Mouse (Mus musculus) retina, adult 2 months (tissue): ENCODE data around the gene Mpst.
A peak's percentile ranks its signal among the peaks of the same experiment; 100 is the strongest.

Experiments used
- DNase-seq: peaks from one replicate; pipeline ENCODE4 v3.0.0-alpha.2; 2012; ENCODE audit warnings: low read depth, low spot score

Mpst gene

DNA sequence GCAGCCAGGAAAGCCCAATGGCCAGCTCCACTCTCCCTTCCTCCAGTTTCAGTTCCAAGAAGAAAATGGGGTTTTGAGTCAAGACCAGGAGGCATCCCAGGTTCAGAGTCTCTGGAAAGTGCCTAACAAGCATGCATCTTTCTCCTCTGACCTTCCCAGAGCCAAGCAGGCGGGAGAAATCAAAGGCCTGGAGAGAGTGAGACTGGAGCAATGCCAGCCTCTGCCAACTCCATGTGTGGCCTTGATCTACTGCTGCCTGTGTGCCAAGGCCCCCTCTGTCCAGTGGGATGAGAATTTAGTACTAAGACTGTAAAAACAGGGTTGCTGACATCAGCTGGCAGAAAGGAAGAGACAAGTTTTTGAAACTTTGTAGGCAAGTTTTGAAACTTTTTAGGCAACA lies 2.3 kb upstream of the Mpst start:
- no peak for DNase-seq

DNA sequence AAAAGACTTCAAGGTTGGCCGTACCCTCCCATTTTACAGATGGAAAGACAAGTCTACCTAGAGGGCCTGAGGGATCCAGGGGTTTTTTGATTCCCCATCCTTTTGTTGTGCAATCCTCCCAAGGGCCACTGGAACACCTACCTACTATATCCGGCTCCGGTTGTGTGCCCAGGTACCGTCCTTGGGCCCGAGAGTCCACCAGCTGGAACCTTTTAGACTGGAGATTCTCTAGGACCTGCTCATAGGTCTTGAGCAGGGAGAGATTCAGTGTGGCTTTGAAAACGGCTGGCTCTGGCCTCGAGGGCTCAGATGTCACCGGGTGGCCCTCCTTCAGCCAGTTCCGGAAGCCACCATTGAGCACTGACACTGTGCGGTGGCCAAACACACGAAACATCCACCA lies 1.1 kb upstream of the Mpst start:
- DNase-seq = no peak

DNA sequence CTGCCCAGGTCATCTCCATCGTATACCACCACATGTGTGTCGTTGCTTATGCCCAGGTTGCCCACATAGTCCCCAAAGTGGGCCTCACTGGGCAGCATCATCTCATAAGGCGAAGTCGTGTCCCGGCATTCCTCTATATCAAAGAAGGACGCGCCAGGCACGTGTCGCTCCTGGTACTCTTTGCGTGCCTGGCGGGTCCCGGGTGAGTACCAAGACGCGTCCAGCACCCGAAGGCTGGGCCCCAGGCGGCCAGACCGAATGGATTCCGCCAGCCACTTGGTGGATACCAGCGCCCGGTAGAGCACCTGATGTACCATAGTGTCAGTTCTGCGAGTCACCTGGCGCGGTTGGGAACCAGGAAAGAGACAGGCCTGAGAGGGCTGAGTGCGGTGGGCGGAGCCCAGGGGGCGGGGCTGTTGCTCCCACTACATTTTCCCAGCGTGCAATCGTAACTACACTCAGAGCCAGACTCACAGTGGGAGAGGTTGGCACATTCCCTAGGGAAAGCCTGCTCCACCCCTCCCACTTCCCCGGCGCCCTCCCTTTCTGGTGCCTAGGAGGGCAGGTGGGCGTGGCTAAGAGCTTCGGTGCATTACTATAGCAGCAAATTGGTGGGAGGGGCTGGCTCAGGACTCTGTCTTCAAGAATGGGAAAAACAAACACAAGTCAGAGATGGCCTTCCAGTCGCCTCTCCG lies 552 bp upstream of the Mpst start, which contains the start of gene Tst:
Tst (minus strand) TSS at position 391 of the 695 bp plus-strand sequence.
- DNase-seq = peak; percentile 15

DNA sequence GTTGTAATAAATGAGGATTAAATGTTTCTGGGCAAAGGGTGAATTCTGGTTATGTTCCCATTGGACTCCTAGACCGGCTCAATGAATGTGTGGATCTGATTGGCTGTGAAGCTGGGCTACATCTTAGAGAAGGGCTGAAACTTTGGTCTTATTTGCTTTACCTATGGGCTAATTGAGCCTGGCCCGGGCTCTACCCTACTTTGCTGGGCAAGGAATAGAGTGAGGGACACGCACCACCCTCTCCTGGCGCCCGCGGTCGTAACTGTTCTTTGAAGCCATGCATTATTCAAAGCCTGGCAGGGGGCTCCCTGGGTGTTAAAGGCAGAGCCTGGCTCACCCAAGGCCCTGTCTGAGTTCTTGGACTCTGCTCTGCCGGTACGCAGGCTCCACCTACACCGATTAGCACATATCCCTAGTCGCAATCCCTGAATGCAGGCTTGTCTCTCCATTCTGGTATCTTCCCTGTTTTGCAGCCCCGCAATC lies 3.4 kb downstream of the Mpst start:
- DNase-seq = no peak

DNA sequence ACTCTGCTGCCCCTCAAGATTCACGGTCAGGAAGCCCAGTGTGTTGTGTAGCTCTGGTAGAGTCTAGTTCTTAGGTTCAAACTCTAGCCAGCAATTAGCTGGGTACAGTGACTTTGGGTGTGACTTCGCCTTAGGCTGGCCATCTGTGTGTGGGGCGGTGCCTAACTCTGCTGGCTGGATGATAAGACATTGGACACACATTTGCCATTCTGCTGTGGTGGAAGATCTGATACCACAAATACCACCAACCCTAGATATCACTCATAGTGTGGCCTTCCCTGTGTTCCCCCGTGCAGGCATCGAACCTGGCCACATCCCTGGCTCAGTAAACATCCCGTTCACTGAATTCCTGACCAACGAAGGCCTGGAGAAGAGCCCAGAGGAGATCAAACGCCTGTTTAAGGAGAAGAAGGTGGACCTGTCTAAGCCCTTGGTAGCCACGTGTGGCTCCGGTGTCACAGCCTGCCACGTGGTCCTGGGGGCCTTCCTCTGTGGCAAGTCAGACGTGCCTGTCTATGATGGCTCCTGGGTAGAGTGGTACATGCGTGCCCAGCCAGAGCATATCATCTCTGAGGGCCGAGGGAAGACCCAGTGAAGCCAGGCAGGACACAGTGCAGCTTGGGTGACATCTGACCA lies 7.0 kb downstream of the Mpst start:
- no peak for DNase-seq

DNA sequence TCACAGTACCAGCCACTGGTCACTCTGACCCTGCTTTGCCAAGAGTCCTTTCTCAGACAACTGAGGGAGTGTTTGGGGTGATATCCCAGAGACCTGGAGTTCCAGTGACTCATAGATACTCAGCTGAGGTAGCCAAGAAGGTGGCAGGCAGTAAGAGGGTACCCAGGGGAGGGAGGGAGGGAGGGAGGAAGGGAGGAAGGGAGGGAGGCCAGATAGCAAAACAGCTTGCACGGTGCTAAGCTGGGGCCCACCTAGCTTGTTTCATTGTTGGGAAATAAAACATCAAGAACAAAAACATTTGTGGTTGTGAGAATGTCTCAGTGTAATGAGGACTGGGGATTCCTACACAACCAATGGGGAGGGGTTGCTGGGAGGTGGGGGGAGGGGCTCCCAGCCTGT lies 7.5 kb downstream of the Mpst start:
- no peak for DNase-seq

DNA sequence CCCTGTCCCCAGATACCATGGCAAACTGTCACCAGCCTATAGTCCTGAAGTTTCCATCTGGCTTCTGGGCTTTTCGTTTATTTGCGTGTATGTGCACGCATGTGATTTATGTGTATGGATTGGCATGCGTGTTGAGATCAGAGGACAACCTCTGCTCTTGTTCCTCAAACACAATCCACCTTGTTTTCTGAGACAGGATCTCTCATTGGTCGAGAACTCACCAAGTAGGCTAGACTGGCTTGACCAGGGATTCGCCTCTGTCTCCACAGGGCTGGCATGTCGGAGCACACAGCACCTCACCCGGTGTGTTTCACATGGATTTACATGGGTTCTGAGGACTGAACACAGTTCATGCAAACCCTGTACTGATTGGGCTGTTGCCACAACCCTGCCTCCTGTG lies 7.9 kb downstream of the Mpst start:
- no peak for DNase-seq

DNA sequence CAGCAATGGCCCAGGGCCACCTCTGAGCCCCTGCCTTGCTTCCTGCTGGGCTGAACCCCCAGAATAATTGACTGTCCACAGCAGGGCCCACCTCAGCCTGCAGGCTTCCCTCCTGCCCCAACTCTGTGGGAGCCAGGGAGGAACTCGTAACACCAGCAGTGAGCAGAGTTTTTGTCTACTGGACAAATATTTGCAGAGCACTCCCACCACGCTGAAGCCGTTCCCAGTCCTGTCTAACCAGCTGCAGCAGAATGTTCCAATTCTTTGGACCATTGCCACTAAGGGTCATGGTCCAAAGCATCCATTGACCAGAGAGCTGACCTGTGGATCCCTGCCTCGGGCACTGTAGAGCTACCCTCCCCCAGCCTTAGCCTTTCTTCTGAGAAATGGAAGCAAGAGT lies 10.7 kb downstream of the Mpst start:
- no peak for DNase-seq

DNA sequence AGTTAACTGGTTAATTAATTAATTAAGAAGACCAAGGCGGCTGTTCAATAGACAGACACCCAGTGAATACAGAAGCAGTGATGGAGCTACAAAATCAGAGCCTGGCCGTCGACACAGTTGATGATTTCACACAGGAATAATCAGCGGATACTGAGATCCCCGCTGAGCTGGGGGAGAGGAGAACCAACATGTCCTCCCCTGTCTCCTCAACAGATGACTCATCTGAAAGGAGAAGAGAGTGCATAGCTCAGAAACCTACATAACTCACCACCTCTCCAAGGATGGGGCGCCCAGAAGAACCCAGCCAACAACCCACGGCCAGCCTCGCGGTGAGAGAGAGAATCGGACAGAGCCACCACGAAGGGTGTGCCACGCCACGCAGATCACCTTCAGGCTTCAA lies 14.2 kb downstream of the Mpst start:
- no peak for DNase-seq

DNA sequence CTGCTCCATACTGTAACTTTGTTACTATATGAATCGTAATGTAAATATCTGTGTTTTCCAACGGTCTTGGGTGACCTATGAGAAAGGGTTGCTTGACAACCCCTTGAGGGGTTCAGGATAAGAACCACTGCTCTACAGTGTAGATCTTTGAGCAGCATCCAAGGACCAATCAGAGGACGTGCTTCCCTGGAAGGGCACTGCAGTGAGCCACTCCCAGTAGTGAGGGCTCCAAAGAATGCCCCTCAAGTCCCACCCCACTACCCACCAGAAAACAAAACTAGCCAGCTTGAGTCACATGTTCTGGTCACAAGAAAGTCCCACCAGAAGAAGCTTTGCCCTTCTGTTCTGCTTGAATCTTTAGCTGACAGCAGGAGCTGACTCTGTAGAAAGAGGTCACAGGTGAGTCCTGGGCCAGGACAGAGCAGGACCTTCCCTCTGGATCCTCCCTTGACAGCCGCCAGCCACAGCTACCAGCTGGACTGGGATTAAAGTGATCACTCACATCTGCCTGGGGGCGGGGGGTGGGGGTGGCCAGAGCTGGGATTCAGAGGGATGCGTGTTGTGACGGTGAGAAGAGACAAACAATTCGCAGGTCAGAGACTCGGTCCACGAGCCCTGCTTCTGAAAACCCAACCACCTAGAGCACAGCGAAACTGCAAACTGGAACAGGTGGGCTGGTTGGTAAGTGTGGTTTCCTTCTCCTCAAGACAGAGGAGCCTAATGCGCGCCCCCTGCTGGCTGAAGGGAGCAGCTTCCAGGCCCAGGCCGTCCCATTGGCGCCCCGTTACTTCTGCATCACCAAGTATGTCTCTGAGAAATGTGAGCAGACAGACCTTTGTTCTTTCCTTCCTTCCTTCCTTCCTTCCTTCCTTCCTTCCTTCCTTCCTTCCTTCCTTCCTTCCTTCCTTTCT lies 16.1 kb downstream of the Mpst start:
- DNase-seq = peak; percentile 49

DNA sequence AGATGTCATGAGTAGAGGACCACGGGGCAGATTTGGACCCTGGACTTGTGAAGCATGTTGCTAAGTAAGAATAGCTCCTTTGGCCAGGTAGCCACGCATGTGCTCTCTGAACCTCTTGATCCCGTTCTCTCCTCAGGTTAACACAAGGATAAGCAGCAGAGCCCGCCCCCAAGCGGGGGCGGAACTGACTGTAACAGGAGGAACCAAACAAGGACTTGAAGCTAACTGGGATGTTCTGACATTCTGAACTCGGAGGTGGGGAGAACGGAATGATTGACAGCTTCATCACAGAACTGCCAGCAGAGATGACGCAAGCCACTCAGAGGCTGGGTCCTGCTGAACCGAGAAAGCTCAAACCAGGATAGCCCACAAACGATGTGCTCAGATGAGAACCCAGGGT lies 18.3 kb downstream of the Mpst start:
- DNase-seq = no peak

DNA sequence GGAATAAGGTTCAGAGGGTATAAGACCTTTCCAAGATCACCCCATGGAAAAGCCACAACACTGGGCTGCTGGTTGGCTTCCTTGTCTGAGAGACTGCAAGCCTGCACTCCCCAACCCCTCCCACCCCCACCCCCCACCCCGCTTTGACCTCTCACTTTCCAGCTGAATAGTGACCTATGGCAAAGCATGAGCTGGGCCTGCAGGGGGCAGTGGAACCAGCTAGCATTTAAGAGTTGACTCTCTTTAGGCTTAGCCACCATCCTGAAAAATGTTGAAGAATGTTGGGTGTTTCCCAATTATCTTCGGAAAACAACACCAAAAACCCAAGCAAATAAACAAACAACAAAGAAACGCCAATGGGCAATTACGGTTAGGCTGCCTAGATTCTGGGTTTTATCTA lies 19.0 kb downstream of the Mpst start:
- no peak for DNase-seq

DNA sequence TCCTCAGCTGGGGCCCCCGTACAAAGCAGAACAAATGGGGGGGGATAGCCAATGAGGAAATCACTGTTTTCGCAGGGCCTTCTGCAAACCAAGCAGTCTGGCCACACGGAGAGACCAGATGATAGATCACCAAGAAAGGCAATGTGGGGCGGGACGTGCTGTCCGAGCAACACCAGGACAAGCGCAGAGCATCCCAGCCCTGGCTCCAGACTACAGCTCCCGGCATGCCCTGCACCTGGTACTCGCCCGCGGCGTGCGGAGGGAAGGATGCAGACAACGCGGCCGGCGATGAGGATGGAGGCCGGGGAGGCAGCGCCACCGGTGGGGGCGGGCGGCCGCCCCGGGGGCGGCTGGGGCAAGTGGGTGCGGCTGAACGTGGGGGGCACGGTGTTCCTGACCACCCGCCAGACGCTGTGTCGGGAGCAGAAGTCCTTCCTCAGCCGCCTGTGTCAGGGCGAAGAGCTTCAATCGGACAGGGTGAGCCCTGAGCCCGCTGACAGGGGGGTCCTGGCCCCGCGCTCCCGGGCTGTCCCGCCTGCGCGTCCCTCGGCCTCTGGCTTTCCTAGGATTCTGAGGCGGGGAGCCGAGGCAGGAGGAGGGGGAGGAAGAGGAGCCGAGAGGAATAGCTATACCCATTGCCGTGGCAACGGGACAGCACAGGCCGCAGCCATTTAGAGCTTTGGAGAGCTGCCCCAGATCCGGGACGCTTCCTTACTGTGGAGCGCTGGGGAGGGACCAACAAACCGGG lies 22.3 kb downstream of the Mpst start, which contains the start of gene Kctd17:
Kctd17 (plus strand) TSS at position 174 of the 748 bp plus-strand sequence.
- DNase-seq = no peak

DNA sequence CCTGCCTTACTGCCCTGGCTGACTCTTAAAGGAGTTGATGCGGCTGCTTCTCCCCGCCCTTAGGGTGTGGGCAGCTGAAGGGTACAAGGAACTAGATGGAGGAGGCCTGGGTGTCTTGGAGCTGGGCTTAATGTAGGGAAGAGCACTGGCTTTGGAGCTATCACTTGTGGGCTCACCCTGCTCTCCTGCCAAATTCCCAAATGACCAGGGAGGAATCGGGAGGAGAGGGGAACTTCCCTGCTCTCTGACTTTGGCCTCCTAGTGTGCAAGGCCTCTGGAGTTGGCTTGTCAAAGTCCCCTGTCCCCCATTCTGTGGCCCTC lies 22.9 kb downstream of the Mpst start:
- no peak for DNase-seq

DNA sequence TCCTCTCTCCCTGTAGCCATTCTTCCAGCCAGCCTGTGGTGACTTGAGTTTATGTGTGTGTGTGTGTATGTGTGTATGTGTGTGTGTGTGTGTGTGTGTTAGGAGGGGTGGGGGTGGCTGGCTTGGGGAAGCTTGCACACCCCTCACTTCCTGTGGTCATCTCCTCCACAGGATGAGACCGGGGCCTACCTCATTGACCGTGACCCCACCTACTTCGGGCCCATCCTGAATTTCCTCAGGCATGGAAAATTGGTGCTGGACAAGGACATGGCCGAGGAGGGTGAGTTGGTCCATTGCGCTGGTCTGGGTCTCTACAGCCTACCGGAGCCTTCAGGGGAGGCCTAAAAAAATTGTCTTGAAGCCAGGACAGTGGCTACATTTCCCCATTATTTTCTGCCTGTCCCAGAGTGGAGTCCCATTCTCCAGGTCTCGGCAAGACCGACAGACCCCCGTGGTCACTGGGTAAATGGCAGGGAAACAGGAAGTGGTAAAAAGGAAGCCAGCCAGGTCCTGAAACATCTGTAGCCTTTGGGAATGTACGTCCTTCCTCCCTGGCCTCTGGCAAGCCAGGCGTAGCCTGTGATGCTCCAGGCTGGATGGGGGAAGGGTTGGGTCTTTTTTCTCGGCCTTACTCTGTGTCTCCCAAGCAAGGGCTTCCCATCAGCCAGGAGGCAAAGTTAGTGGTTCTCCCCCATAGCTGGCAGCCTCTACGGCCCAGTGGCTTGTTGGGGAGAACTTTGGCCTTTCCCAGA lies 23.8 kb downstream of the Mpst start:
- DNase-seq = no peak

DNA sequence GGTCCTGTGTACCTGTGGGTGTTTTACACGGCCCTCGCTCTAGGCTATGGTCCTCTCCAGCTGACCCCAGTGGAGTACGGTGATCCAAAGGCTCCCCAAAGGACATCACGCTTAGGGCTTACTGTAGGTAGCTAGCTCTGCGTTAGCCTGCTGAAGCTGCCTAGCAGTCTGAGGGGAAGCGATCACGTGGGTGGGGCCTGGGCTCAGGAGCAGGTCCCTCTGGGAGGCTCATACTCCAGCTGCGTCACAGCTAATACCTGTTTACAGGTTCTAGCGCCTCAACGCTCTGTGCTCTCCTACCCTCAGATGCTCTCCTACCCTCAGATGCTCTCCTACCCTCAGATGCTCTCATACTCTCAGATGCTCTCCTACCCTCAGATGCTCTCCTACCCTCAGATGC lies 24.7 kb downstream of the Mpst start:
- DNase-seq = no peak

DNA sequence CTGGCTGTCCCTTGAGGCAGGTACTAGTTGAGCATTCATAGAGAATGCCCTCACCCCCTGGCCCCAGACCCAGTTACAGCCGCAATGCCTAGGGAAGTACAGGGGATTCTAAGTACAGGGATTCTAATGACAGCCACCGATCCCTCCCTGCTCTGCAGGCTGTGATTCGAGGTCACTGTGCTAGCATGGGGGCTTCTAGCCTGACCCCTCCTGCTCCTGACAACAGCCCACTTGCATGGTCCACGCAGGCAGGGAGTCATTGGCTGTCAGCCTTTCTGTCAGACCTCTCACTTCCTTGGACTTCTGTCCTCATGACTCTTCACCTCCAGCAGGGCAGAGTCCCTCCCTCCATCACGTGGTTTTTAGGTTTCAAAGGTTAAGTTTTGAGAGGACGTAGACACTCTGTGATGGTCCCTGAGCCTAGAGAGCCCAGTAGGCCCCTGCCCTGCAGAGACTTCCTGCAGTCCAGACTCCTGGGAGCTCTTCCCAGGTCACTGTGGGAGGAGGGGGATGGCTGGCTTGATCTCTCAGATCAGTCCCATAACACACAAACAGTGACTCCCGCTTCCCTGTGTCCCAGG lies 25.4 kb downstream of the Mpst start:
- no peak for DNase-seq

DNA sequence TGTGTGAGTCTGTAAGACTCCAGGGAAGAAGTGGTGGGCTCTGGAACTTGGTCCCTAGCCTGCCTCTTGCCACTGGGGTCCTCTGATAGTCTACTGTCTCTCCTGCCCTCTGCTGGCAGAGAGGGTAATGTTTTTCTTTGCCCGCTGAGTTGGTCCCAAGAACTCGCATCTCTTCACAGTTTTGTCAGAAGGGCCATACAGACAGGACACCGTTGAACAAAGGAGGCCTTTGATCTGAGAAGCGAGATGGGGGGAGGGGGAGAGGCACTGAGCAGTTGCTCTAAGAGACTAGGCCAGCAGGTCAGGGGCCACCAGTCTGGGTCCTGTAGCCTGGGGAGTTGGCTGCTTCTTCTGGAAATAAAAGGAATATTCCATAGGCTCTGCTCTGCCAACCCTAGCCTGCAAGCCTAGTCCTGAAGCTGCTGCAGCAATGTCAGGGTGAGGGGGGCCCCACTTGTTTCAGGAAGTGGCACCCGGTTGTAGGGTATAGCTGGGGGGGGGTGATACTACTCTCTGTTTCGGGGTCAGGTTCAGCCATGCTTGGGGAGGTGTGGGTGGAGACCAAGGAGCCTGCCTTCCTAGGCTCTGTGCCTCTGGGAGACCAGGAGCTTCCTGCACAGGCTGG lies 28.8 kb downstream of the Mpst start:
- no peak for DNase-seq

DNA sequence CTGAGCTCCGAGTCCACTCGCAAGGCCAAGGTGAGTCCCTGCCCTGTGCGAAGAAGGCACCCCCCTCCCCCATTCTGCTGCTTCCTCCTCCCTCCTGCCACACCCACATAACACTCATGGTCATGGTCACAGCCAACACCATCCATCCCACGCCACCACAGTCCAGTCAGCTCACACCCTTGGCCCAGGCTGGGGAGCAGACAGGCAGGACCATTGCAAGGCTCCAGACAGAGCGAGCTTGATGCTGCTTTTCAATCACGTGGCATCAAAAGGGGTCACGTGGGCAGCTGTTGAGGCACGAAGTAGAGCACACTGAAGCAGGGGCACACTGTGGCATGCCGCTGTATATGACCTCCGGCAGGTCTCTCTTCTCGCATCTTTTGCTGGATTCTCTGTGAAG lies 29.5 kb downstream of the Mpst start:
- no peak for DNase-seq
